Mouse (Mus musculus) T-helper 1 cell (primary cell): Measurements from ENCODE around the gene Gpr176.

ENCODE experiments used
- in situ Hi-C: fragments of 300-600 bp; cut with MboI, MseI; formaldehyde crosslinking; loops from one replicate; pipeline ENCODE4 v1.15.1; 2025; ENCODE audit warnings: high pct_unique_total_duplicates

Gene Gpr176

DNA sequence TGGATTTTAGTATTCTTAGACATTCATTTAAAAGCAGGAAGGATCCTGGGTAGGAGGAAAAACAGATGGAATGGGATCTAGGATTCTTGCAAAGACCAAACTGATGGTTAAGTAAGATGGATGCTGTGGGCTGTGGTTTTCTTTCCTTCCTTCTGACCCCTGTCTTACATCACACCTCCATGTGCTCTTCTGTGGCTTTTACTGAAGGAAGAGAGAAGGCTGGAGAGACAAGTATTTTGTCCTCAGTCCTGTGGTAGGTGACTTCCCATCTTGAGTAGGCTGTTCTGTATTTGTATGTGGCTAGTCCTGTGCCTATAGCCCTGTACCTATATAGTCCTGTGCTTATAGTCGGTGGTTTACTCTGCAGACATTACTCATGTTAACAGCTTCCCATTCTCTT is 2.3 kb upstream of the Gpr176 start:
- in situ Hi-C loops: loop anchor here (25.0 kb wide), 1 partner anchor 1038 kb away; the partner anchor contains the start of gene Rasgrp1

DNA sequence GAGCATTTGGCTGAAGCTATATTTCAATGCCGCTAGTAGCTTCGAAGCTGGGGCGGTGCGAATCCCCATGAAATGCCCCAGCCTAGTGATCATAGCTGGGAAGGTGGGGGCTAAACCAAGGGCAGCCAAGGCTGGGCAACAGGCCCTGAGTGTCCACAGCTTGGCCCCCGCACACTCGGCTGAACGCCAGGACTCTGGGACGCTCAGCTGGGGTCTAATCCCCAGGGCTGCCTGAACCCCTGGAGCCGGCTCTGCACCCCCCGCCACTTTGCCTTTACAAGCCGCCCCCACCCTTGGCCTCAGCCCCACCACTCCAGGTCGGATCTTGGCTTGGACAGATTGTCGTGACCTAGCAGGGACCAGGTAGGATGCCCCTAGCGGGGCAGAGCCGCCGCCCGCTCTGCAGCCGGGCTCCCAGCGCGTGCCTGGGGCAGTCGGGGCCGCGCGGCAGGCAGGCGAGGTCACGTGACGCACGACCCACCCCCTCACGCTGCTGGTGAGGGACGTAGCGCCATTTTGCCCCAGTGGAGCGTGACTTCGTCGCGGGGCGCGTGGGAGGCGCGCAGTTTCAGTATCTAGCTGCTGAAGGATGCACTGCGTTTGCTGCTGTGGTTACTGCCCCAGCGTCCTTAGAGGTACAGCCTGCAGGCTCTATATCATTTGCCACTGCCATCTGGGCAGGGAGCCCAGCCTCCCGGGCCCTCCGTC is 507 bp upstream of the Gpr176 start:
- in situ Hi-C loops: no loop called here

DNA sequence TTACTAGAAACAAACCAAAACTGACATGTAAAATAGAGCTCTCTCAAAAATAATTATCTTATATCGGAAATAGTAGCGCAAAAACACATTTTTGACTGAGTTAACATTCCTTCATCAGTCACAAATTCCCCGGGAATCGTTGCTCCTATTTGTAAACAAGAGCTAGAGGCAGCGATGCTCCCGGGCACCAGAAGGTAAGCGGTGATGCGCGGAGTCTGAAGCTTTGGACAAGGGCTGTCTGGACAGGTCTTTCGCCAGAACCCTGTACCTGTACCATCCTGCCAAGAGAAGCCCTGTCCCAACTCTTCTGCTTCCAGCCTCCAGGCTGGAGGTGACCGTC is 688 bp downstream of the Gpr176 start:
- in situ Hi-C loops: no loop called here

DNA sequence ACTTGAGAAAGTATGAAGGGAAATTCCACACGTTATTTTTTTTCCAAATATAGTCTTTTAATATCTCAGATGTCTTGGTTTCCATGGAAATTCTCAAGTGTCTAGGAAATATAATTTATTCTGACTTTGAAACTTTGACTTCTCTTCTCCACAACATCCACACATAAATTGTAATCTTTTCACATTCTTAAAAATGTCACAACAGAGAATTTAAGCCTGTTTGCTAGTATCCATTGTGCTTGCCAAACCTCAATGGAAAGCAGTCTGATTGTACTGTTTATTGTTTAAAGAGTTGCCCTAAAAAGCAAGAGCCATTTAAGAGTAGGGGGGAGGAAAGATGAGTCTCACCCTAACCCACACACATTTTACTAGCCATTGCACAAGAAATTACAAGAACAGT is 1.4 kb downstream of the Gpr176 start:
- in situ Hi-C loops: no loop called here

DNA sequence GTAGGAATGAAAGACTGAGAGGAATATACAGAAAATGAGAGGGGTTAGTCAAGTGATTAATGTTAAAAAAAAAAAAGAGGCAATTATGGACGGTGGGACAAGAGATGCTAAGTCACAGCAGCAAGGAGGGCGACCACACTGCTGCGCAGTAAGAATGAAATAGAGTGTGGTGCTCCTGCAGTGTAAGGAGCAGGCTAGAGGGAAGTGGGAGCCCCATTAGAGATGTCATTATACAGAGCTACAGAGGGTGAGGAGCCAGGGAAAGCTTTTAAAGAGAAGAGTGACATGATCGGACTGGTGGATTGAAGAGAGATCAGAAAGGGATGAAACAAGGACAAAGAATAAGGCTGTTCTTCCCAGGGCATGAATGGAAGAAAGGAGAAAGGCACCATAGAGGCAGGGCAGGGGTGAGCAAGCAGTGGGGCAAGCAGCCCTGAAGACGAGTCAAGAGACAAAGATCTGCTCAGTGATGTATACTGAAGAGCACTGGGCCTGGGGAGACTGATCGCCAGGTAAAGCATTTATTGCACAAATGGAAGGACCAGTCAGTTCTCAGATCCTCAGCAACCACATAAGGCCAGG is 18.0 kb downstream of the Gpr176 start:
- in situ Hi-C loops: no loop called here

DNA sequence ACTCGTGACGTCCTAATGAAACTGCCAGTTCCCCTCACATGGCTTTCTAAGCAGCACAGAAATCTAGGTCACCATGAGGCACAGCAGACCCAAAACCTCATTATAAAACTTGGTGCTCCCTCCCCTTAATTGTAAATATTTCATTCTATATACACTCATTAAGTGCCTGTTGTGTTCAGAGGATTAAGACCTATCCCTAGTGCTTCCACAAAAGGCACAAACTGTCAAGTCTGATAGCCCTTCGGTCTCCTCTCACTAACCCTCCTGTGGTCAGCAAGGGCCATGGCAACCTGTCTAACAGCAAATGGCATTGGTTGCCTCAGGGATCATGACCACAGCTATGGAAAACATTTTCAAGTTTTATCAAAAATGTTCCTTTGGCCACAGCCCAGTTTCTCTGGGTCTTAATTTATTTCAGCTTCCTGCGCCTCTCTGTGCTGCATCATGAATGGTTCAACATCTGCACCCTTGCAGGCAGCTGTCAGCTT is 19.3 kb downstream of the Gpr176 start:
- in situ Hi-C loops: no loop called here

DNA sequence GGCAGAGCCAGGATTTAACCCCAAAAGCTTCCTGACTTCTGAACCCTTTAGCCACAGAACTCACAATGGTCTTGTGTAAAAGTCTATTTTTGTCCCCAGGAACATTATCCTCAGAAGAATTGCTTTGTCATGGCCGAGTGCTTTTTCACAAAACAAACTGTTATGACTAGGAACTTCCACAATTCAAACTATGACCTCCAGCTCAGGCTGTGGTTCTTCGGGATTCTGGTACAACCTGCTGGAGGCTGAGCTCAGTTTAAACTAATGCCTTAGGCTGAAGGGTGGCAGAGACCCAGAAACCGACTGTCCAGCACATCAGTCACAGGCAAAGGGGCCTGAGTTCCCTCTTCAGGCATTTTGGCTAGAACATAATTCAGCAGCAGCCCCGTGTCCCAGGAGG is 19.7 kb downstream of the Gpr176 start:
- in situ Hi-C loops: no loop called here

DNA sequence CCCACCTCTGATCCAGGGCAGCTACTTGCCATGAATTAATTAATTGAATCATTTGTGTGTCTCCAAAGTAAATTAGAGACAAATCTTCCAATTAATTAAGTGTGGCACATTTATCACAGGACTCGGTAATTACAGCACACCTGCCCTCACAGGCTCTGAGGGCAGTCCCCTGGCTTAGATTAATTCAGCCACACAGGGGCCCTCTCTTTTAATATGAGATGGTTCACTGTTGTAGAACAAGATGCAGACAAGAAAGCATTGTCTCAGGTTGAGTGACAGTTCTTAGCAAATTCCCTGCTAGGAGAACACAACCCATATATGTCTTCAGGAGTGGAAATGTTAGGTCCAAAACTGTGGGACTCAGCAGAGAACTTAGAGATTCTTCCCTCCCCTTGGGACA is 27.7 kb downstream of the Gpr176 start:
- in situ Hi-C loops: no loop called here

DNA sequence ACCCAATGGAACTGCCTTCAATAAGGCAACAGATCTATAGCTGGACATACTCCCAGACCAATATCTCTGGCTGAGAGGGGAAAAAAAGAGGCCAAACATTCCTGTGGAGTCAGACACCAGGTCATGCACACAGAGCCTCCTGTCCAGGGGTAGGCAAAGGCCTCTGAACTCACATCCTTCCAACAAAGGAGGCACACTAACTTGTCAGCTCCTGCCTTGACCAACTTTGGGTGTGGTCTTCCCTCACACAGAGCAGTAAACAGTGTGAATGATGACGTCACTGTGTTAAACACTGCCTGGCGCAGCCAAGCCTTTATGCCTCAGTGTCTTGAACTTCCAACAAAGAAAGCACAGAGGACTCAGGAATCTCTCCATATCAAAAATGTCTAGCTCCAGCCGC is 29.3 kb downstream of the Gpr176 start:
- in situ Hi-C loops: no loop called here

DNA sequence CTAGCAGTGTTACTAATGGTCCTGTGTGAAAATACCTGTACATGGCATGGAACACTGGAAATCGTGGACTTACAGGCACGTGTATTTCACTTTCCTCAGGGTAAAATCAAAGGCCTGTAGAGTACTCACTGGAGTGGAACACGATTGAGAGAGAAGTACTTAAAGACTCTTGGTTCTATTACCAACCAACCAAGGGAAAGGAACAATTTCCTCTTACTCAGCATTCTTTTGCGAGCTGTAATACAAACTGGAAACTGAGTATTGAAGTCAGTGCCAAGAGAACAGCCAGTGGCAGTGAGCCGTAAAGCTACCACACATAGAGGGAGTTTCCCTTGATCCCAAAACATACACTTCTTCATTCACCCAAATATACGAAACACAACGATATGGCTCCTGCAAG is 31.9 kb downstream of the Gpr176 start:
- in situ Hi-C loops: no loop called here

DNA sequence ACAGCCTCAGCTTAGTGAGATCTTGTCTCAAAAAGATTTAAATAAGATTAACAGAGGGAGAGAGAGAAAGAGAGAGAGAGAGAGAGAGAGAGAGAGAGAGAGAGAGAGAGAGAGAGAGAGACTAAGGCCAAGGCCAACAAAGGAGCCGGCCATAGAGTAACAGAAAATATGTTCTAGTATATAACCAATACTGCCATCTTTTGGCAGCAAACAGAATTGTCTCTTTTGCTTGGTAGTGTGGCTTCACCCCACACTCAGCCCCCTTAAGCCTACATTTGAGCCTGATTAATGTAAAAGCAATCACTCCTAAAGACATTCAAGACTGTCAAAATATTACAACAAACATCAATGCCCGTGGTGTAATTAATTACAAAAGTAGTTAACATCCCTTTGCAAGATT is 37.1 kb downstream of the Gpr176 start:
- in situ Hi-C loops: no loop called here

DNA sequence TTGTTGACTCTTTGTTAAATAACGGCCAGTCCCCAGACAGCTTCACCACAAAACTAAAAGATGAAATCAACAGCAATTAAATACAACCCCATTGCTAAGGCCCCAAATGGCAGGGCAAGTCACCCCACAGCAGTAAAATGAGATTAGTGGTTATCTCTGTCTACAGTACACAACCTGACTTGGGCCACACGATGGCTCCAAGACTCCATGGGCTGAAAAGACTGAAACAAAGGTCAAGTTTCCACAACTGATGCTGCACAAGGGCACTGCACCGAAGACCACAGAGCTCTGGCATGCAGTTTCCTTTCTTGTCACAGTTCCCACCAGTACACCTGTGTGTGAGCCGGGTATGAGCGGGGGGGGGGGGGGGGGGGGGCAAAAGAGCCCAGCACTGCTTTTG is 50.6 kb downstream of the Gpr176 start:
- in situ Hi-C loops: no loop called here

DNA sequence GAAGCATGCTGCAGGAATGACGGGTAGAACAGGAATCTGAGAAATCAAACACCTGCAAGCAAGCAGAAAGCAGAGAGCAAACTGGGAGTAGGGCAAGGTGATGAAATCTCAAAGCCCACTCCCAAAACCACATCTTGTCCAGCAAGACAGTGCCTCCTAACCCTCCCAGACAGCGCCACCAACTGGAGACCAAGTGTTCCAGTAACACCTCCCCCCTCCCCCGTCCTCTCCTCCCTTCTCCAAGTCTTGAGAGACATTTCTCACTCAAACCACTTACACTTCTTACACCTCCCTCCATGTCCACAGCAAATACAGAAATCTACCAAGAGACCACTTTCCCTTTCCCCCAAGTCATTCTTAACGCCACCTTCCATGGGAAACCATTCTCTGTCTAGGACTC is 51.4 kb downstream of the Gpr176 start:
- in situ Hi-C loops: no loop called here

DNA sequence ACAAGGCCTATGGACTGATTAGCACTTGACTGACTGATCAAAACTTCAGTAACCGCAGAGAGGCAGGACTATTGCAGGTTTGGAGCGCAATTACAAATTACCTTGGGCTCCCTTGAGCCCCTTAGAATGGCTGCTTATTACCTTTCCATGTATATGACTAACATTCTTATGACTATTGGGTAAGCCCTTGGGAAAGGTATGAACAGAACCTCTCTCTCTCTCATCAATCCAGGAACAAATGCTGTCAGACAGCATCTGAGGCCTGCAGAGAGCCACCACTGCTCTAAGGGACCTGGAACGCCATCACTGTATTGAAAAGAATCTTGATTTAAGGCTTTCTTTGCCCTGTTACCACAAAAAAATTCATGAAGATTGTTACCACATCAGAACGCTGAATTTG is 52.1 kb downstream of the Gpr176 start:
- in situ Hi-C loops: no loop called here

DNA sequence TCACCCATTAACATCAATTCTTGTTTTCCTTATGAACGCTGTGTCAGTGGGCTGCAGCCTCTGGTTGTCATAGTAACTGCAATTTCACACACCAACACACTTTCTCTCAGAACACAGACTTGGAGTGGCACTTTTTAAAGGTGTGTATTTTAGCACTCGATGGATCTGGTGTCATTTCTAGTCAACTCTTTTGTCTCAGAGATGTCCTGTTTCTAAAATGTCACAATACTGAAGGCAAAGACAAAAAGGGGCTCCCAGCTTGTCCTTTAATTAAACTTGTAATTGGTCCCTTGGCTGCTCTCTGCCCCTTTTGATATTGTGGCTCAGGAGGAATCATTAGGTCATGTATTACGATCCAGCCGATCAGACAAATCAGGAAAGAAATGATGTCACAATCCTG is 52.7 kb downstream of the Gpr176 start:
- in situ Hi-C loops: no loop called here

DNA sequence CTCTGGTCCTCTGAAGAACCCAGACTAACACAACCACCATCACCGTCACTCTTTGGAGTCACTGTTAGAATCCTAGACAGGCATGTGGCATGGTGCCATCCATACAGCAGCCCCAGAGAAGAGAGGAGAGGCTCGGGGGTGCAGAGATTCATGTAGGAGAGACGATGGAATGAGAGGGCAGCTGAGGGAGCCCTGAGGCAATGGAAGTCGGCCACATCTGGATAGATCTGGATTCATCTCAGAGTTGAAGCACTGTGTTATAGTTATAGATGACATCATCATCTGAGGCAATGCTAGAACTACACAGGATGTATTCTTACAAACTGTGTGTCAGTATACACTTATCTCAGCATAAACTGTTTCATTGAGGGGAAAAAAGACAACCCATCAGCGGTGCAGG is 54.0 kb downstream of the Gpr176 start:
- in situ Hi-C loops: no loop called here

DNA sequence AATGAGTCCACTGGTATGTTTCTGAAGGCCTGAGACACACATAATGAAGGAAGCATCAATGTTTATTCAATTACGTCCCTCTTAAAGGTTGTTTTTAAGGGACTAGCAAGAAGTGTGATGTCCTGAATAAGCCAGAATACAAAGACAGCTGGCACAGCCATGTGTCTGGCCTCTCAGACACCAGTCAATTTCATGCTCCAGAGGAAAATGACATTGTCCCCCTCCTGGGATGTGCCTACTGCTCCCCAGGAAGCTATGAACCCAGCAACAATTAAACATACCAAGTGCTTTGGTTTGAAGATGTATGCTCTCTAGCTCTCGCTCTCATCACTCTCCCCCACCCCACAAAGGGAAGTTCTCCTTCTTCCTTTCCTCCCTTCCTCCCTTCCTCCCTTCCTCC is 56.3 kb downstream of the Gpr176 start:
- in situ Hi-C loops: no loop called here

DNA sequence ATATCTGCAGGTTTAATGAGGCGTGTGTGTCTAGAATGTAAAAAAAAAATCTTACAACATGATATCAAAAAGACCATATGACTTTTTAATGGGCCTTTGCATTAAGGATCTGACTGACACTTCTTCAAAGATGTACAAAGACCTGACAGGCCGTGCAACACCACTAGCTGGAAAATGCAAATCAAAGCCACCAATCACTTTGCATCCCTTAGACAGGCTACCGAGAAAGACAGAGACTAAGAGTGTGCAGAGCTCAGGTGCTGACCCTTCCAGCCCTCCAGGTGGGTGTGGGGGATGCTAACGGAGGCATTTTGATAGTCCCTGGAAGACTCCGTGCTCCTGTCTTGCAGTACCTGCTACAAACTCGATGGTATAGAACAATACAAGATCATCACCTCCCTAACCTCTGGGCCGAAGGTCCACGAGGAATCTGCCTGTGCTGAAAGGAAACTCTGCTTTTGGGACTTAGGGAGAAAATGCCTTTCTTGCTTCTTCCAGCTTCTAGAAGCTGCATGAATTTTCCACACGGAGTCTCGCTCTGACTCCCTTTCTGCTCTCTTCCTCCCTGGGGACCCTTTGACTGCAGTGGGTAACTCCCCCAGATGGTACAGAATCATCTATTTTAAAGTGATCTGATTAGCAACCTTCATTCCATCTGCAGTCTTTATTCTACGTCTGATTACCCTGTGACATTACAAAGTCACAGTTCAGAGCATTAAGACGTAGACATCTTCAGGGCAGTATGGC is 57.4 kb downstream of the Gpr176 start:
- in situ Hi-C loops: no loop called here

DNA sequence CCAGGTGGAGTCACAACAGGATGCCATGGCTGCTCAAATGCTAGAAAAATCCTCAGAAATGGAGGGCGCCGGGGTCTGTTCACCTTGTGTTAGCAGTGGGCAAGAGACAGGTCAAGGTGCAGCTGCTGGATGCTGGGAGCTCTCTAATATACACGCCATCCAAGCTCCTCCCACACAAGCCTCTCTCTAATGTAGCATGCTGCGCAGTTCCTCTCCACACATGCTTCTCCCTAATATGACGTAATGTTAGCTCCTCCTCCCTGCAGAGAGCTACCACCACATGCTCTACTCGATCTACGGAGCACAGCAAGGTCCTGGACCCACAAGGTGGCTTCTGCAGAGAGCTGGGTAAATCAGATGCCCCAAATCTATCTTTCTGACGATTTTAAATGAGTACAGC is 65.7 kb downstream of the Gpr176 start:
- in situ Hi-C loops: no loop called here

DNA sequence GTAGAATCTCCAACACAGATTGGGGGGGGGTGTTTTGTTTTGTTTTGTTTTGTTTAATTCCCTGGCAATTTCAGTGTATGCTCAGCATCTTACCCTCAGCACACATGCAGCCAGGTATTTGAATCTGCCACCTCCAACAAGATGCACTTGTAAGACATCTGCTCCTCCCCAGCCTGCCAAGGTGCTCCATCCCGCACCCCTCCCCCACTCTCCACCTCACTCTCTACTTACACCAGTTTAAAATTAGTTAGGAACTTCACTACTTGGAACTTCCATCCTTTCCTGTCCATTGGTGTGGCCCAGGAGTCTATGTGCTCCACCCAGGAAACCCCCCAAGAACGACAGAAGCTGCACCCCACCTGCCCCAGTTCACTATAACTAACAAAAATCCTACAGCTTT is 66.3 kb downstream of the Gpr176 start:
- in situ Hi-C loops: no loop called here

DNA sequence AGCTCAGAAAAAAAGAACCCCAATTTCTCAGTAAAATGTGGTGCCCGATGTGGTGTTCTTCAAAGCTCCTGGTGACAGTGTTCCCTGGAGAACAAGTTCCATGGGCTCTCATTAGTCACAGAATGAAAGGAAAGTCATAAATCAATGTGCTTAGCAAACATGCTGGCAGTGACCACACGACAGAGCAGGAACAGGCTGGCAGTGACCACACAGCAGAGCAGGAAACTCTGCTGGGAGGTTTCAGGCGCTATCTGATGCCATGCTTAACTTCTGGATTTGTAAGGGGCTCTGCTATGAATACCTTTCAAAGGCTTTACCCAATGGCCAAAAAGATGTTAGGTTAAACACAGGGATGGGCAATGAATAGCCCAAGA is 66.7 kb downstream of the Gpr176 start:
- in situ Hi-C loops: no loop called here

DNA sequence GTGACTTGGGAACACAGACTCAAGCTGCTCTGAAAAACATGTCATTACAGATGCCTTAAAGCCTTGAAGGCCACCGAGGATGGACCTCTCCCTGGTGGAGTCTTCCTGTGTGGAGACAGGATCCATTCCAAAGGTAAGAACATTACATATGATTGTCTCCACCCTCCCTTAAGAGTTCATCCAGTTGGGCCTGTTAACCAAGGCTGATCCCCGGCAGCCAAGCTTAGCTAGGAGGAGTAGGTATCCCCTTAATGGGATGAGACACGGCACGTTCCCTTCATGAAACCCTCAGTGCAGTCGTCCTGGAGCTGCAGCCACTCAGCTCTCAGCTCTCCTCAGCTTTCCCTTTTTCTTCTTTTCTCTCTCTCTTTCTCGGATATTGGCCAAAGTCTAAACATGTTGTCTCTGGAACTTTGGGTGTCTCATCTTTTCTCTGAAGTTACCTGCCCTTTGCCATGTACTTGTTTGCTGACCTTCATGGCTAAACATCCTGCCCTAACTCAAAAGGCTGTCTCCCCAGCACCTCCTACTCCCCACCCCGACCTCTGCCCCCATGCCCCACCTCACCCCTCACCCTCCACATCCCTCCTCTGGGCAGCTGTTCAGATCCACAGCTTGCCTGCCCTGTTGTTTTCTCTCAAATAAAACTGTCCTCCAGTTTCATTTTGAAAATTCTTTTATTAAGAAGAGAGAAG is 67.2 kb downstream of the Gpr176 start:
- in situ Hi-C loops: no loop called here

DNA sequence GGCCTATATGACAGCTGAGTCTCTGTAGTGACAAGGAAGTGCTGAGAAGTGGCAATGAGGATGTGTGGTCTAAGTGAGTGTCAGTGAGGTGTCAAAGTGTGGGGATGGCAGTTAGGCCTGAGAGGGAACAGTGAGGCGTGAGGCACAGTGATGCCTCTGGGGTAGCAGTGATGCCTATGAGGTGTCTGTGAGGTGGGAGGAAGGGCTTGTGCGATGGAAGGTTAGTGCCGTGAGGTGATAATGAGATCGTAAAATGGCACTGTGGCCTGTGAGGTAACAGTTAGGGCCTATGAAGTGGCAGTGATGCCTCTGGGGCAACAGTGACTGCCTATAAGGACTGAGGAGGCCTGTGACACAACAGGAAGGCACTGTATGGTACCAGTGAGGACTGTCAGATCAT is 69.8 kb downstream of the Gpr176 start:
- in situ Hi-C loops: no loop called here
